Mouse (Mus musculus) midbrain, embryonic 14.5 days (tissue): ENCODE measurements at regions not wholly inside any gene's neighbourhood (a gene's known extent, or its start where the extent isn't known, plus 50 kb on each side); places are given as distances from the start of the nearest gene placed in this dataset.

Experiments used
- ATAC-seq: fragments of 200-750 bp; cut with Nextera tagmentation; 2 replicates; pipeline ENCODE4 v1.8.0; 2017; ENCODE audit warnings: moderate number of reproducible peaks, moderate library complexity; ENCODE audit not compliant: low FRiP score, low TSS enrichment
- DNase-seq: peaks from one replicate; pipeline ENCODE4 v3.0.0-alpha.2; 2015
- H3K27ac ChIP-seq: fragments of 300-500 bp; sonication (generic); replicated peaks from 2 replicates; pipeline ENCODE4 v1.5.1; 2014; ENCODE audit warnings: mild to moderate bottlenecking, low read depth, low read length, moderate library complexity
- H3K27me3 ChIP-seq: fragments of 300-500 bp; sonication (generic); 2 replicates; pipeline ENCODE4 v1.6.1; 2014; ENCODE audit warnings: low read length, control low read depth, mixed read lengths; ENCODE audit not compliant: control insufficient read depth, insufficient read depth
- H3K36me3 ChIP-seq: fragments of 300-500 bp; sonication (generic); 2 replicates; pipeline ENCODE4 v1.6.1; 2014; ENCODE audit warnings: low read length, control low read depth; ENCODE audit not compliant: control insufficient read depth, insufficient read depth
- H3K4me1 ChIP-seq: fragments of 300-500 bp; sonication (generic); 2 replicates; pipeline ENCODE4 v1.6.1; 2014; ENCODE audit warnings: mild to moderate bottlenecking, antibody characterized with exemption, low read length, control low read depth; ENCODE audit not compliant: control insufficient read depth, insufficient read depth
- H3K4me2 ChIP-seq: fragments of 300-500 bp; sonication (generic); 2 replicates; pipeline ENCODE4 v1.6.1; 2014; ENCODE audit warnings: mild to moderate bottlenecking, low read length, moderate library complexity
- H3K4me3 ChIP-seq: fragments of 300-500 bp; sonication (generic); replicated peaks from 2 replicates; pipeline ENCODE4 v1.5.1; 2014; ENCODE audit warnings: low read depth, low read length
- H3K9ac ChIP-seq: fragments of 300-500 bp; sonication (generic); replicated peaks from 2 replicates; pipeline ENCODE4 v1.6.1; 2014; ENCODE audit warnings: mild to moderate bottlenecking, low read length, moderate library complexity
- H3K9me3 ChIP-seq: fragments of 300-500 bp; sonication (generic); 2 replicates; pipeline ENCODE4 v1.6.1; 2016; ENCODE audit warnings: low read length, control low read depth, mixed read lengths; ENCODE audit not compliant: control insufficient read depth
- WGBS: fragments of 180-500 bp; shearing (Covaris S2); extraction: QIAGEN DNeasy Blood & Tissue Kit; methylation state at CpG from one replicate; pipeline ENCODE4 v1.1.7; 2014; 5-methylcytosine and 5-hydroxymethylcytosine counted together

DNA sequence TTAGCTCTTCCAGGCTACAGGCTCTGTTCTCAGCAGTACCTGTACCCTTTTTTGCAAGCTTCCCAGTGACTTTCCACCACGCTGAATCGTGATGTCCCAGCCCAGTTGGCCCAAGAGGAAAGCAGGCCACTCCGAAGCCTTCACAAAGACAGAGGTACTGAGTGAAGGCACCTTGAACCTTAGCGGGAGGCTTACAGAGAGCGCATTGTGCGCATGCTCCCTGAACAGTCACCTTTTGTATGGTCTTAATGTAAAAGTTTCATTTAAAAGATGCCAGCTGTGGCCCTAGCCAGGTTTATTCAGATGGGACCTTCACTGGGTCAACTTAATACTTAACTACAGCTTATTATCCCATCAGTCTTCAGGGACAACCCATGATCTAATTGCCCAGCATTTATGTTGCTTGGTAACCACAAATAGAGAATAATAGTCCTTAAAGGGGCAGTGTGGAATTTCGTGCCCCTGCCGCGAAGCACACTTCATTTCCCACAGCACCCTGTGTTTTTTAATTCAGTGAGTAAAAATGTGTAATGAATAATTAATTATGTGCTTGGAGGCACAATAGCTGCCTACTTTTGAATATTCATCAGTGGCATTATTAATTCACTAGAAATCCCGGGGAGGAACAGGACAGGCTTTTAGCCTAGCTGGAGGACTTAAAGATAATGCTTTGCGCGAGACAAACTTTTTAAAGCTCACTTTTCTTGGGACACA lies 111.3 kb upstream of the Vrk1 start:
- Histone ChIP-seq H3K4me2 (no peak overlapping the region), H3K9me3 (peaks cover 27% of the 10 kb centered on the region; the same call in 1 of the 2 replicates), H3K36me3 (no peaks in the 10 kb centered on the region), H3K9ac (no peak overlapping the region), H3K4me1 (peaks cover 4% of the 10 kb centered on the region; the same call in 1 of the 2 replicates), H3K4me3 (no peak overlapping the region), H3K27ac (peak overlapping the region; percentile 69), H3K27me3 (no peaks in the 10 kb centered on the region)
- 50% methylated on average over 12 of the region's 12 CpGs for WGBS
- ATAC-seq (peak; percentile 58), DNase-seq (peak; percentile 74)

- no peak overlapping the region for H3K4me3 ChIP-seq
- peaks cover 4% of the 10 kb centered on the region; the same call in 1 of the 2 replicates for H3K4me1 ChIP-seq
- peaks cover 27% of the 10 kb centered on the region; the same call in 1 of the 2 replicates for H3K9me3 ChIP-seq
- 54% methylated on average over 9 of the region's 9 CpGs for WGBS
- H3K36me3 ChIP-seq: no peaks in the 10 kb centered on the region
- no peak overlapping the region for H3K9ac ChIP-seq
- H3K4me2 ChIP-seq: no peak overlapping the region
- DNase-seq (peak; percentile 39), ATAC-seq (0 out of 2 replicates have a peak, but pooled peaks have one; percentile 24)
- H3K27ac ChIP-seq: peak overlapping the region; percentile 69
- H3K27me3 ChIP-seq: no peaks in the 10 kb centered on the region
Measured at GRCm38 (mm10) chr12:105899294-105899909, 110.6 kb upstream of the Vrk1 start.

GRCm38 (mm10) chr12:105900479-105900878 lies 109.5 kb upstream of the Vrk1 start:
- Histone ChIP-seq H3K27ac (no peak overlapping the region), H3K4me1 (peaks cover 4% of the 10 kb centered on the region; the same call in 1 of the 2 replicates)

DNA sequence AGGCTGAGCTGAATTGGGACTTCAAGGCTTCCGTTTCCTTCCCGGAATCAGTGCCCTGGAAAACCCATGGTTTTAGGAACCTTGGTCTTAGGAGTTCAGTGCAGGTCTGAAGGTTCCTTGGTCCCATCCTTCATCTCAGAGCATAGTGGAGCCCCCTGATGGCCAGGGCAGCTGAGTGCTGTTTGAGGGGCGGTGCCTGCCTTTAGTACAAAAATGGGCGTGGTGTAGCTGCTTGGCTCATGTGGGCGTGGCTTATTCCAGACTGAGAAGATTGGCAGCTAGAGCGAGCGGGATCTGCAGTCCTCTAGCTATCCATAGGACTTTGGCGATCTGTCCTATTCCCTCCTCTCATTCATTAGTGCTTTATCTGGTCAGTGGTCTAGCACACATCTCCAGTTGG lies 107.0 kb upstream of the Vrk1 start:
- 54% methylated on average over 8 of the region's 8 CpGs for WGBS
- peaks cover 4% of the 10 kb centered on the region; the same call in 1 of the 2 replicates for H3K4me1 ChIP-seq
- H3K9me3 ChIP-seq: no peaks in the 10 kb centered on the region
- H3K36me3 ChIP-seq: no peaks in the 10 kb centered on the region
- no peaks in the 10 kb centered on the region for H3K27me3 ChIP-seq
- no peak overlapping the region for H3K27ac ChIP-seq
- DNase-seq (no peak), ATAC-seq (no peak)
- H3K9ac ChIP-seq: no peak overlapping the region
- no peak overlapping the region for H3K4me2 ChIP-seq
- no peak overlapping the region for H3K4me3 ChIP-seq

More at GRCm38 (mm10) chr12:105900479-105900878, 109.5 kb upstream of the Vrk1 start:
- no peak for DNase-seq
- ATAC-seq: no peak
- no peak overlapping the region for H3K9ac ChIP-seq
- no peaks in the 10 kb centered on the region for H3K27me3 ChIP-seq
- H3K36me3 ChIP-seq: no peaks in the 10 kb centered on the region
- H3K9me3 ChIP-seq: peaks cover 20% of the 10 kb centered on the region; the same call in 1 of the 2 replicates
- 93% methylated on average over 6 of the region's 6 CpGs for WGBS
- no peak overlapping the region for H3K4me2 ChIP-seq
- no peak overlapping the region for H3K4me3 ChIP-seq

- Histone ChIP-seq H3K9me3 (no peaks in the 10 kb centered on the region), H3K4me2 (no peak overlapping the region), H3K4me1 (no peaks in the 10 kb centered on the region), H3K27ac (no peak overlapping the region), H3K36me3 (no peaks in the 10 kb centered on the region), H3K4me3 (no peak overlapping the region), H3K27me3 (no peaks in the 10 kb centered on the region), H3K9ac (no peak overlapping the region)
- 33% methylated on average over 7 of the region's 7 CpGs for WGBS
- DNase-seq: peak; percentile 60
- ATAC-seq: no peak
Measured at GRCm38 (mm10) chr12:105906584-105906983, 103.4 kb upstream of the Vrk1 start.

- Histone ChIP-seq H3K4me3 (no peak overlapping the region), H3K9ac (no peak overlapping the region), H3K4me2 (no peak overlapping the region), H3K4me1 (no peaks in the 10 kb centered on the region), H3K27me3 (no peaks in the 10 kb centered on the region), H3K36me3 (no peaks in the 10 kb centered on the region), H3K27ac (no peak overlapping the region), H3K9me3 (no peaks in the 10 kb centered on the region)
- ATAC-seq (no peak), DNase-seq (no peak)
- WGBS: 72% methylated on average over 13 of the region's 13 CpGs
Measured at GRCm38 (mm10) chr12:105907851-105908620, 102.0 kb upstream of the Vrk1 start.

GRCm38 (mm10) chr12:105911556-105911955 lies 98.5 kb upstream of the Vrk1 start:
- 89% methylated on average over 9 of the region's 9 CpGs for WGBS
- Histone ChIP-seq H3K27ac (no peak overlapping the region), H3K9me3 (no peaks in the 10 kb centered on the region), H3K4me1 (no peaks in the 10 kb centered on the region), H3K9ac (no peak overlapping the region), H3K4me3 (no peak overlapping the region), H3K27me3 (no peaks in the 10 kb centered on the region), H3K36me3 (no peaks in the 10 kb centered on the region), H3K4me2 (no peak overlapping the region)
- ATAC-seq (no peak), DNase-seq (no peak)

DNA sequence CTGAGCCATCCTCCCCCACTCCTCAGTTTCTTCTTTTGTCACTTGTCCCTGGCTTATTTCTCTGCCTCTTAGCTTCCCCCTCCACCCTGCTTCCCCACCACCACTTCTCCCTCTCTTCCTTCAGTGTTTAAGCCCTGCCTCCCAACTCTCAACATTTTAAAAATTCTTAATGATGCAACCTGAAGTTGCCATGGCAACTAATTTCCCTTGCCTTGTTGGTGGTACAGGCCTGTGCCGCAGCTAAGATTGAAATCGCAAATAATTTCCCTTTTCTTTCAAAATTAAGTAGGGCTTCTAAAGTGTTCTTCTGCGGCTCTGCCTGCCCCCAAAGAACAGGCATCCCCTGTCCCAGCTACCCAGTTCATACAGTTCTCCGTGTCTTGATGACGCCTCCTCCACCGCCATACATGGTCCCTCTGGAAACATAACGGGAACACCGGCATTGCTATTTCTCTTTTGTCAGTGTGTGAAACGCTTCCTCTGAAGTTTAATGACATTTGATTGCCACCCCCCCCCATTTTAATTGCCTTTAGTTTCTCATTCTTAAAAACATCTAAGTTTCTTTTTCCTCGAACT lies 92.6 kb upstream of the Vrk1 start:
- H3K4me3 ChIP-seq: no peak overlapping the region
- H3K4me1 ChIP-seq: no peaks in the 10 kb centered on the region
- ATAC-seq (no peak), DNase-seq (peak; percentile 70)
- 65% methylated on average over 10 of the region's 10 CpGs for WGBS
- H3K4me2 ChIP-seq: no peak overlapping the region
- H3K27me3 ChIP-seq: no peaks in the 10 kb centered on the region
- no peaks in the 10 kb centered on the region for H3K9me3 ChIP-seq
- H3K36me3 ChIP-seq: no peaks in the 10 kb centered on the region
- no peak overlapping the region for H3K27ac ChIP-seq
- no peak overlapping the region for H3K9ac ChIP-seq
